Mouse (Mus musculus) cerebellum, adult 2 months (tissue): ENCODE results near the gene Wipf3. TPM values are rescaled to one million over a fixed set of nuclear protein-coding genes. Genes with fewer than 3 reads are reported as not detected.

Experiments
- DNase-seq, 2 experiments: peaks; one replicate each; pipeline ENCODE4 v3.0.0; 2021
- H3K27ac ChIP-seq: fragments of 200-500 bp; 2 replicates; pipeline ENCODE4 v1.5.1; 2012; ENCODE audit warnings: low read length, control low read depth, inconsistent platforms; ENCODE audit not compliant: insufficient read depth
- H3K27me3 ChIP-seq: fragments of 200-500 bp; 2 replicates; pipeline ENCODE4 v1.6.1; 2012; ENCODE audit warnings: inconsistent platforms, mild to moderate bottlenecking, low read length, moderate library complexity; ENCODE audit not compliant: control insufficient read depth, insufficient read depth
- H3K4me1 ChIP-seq: fragments of 200-500 bp; 2 replicates; pipeline ENCODE4 v1.6.1; 2011; ENCODE audit warnings: low read length; ENCODE audit not compliant: control insufficient read depth, insufficient read depth
- H3K4me3 ChIP-seq: fragments of 200-500 bp; replicated peaks from 2 replicates; pipeline ENCODE3; 2011; ENCODE audit warnings: mild to moderate bottlenecking, low read depth, low read length, control low read depth; ENCODE audit not compliant: insufficient read depth
- CTCF ChIP-seq: fragments of 200-500 bp; IDR thresholded peaks from 2 replicates; pipeline ENCODE4 v1.5.1; 2011; ENCODE audit warnings: low read depth, mild to moderate bottlenecking, control low read depth, low read length, moderate library complexity, borderline replicate concordance; ENCODE audit not compliant: insufficient read depth
- POLR2A ChIP-seq: fragments of 200-500 bp; IDR thresholded peaks from 2 replicates; pipeline ENCODE4 v1.6.1; 2011; ENCODE audit warnings: low read length, control low read depth, borderline replicate concordance; ENCODE audit not compliant: insufficient read depth
- WGBS: fragments of 180-500 bp; shearing (Covaris S2); methylation state at CpG from one replicate; pipeline ENCODE4 v1.1.7; 2018; 5-methylcytosine and 5-hydroxymethylcytosine counted together
- polyA plus RNA-seq: library from polyadenylated mRNA; depleted of rRNA; stranded (reverse); fragments of >200 nt; gene quantifications from 2 replicates; pipeline ENCODE4 v1.2.3, GENCODE M21; 2012

The Wipf3 gene
- polyA plus RNA-seq, 1 experiment = 19.7 TPM

GRCm38 (mm10) chr6:54432806-54433545 is 3.6 kb downstream of the Wipf3 start:
- Histone ChIP-seq H3K27me3 (no peaks in the 10 kb centered on the region), H3K4me1 (peaks cover 25% of the 10 kb centered on the region), H3K27ac (no peak overlapping the region), H3K4me3 (no peak overlapping the region)
- whole genome bisulfite sequencing = 46% methylated on average over 13 of the region's 13 CpGs
- no peak for DNase-seq
- TF ChIP-seq POLR2A (no peak), CTCF (no peak)

GRCm38 (mm10) chr6:54434171-54434570 is 4.8 kb downstream of the Wipf3 start:
- no peak overlapping the region for H3K27ac ChIP-seq
- WGBS = 76% methylated on average over 2 of the region's 2 CpGs
- peaks cover 25% of the 10 kb centered on the region for H3K4me1 ChIP-seq
- no peak overlapping the region for H3K4me3 ChIP-seq
- no peaks in the 10 kb centered on the region for H3K27me3 ChIP-seq
- no peak for DNase-seq
- TF ChIP-seq POLR2A (no peak), CTCF (no peak)

GRCm38 (mm10) chr6:54435663-54436062 is 6.3 kb downstream of the Wipf3 start:
- 62% methylated on average over 7 of the region's 7 CpGs for WGBS
- no peak for TF ChIP-seq CTCF
- no peak for TF ChIP-seq POLR2A

GRCm38 (mm10) chr6:54436286-54436685 is 6.9 kb downstream of the Wipf3 start:
- Histone ChIP-seq H3K4me1 (peaks cover 31% of the 10 kb centered on the region), H3K27ac (no peak overlapping the region), H3K27me3 (no peaks in the 10 kb centered on the region), H3K4me3 (no peak overlapping the region)
- TF ChIP-seq POLR2A (no peak), CTCF (no peak)
- WGBS = 91% methylated on average over 5 of the region's 5 CpGs
- no peak for DNase-seq

More at GRCm38 (mm10) chr6:54435663-54436062, 6.3 kb downstream of the Wipf3 start:
- no peak overlapping the region for H3K27ac ChIP-seq
- peaks cover 28% of the 10 kb centered on the region for H3K4me1 ChIP-seq
- H3K27me3 ChIP-seq = no peaks in the 10 kb centered on the region
- no peak overlapping the region for H3K4me3 ChIP-seq
- no peak for DNase-seq

GRCm38 (mm10) chr6:54438510-54438909 is 9.1 kb downstream of the Wipf3 start:
- Histone ChIP-seq H3K4me3 (no peak overlapping the region), H3K27ac (no peak overlapping the region), H3K4me1 (peaks cover 20% of the 10 kb centered on the region), H3K27me3 (no peaks in the 10 kb centered on the region)
- WGBS = 79% methylated on average over 4 of the region's 4 CpGs
- no peak for DNase-seq
- TF ChIP-seq CTCF = no peak
- no peak for TF ChIP-seq POLR2A

- 35% methylated on average over 6 of the region's 6 CpGs for WGBS
- Histone ChIP-seq H3K4me1 (peaks cover 23% of the 10 kb centered on the region), H3K27ac (no peak overlapping the region), H3K4me3 (no peak overlapping the region), H3K27me3 (no peaks in the 10 kb centered on the region)
- TF ChIP-seq CTCF (no peak), POLR2A (no peak)
- peak; percentile 47 to 74 for DNase-seq
Measured at GRCm38 (mm10) chr6:54440658-54441057, 11.3 kb downstream of the Wipf3 start.

GRCm38 (mm10) chr6:54443657-54444056 is 14.3 kb downstream of the Wipf3 start:
- WGBS = 81% methylated on average over 4 of the region's 4 CpGs
- TF ChIP-seq CTCF (no peak), POLR2A (no peak)
- 0 out of 2 replicates have a peak overlapping the region, but pooled peaks have one; percentile 20 for H3K27ac ChIP-seq
- no peak overlapping the region for H3K4me3 ChIP-seq
- H3K4me1 ChIP-seq = peaks cover 31% of the 10 kb centered on the region
- no peak for DNase-seq
- H3K27me3 ChIP-seq = no peaks in the 10 kb centered on the region

- no peak for TF ChIP-seq POLR2A
- Histone ChIP-seq H3K4me1 (peaks cover 31% of the 10 kb centered on the region), H3K27ac (0 out of 2 replicates have a peak overlapping the region, but pooled peaks have one; percentile 20), H3K27me3 (no peaks in the 10 kb centered on the region), H3K4me3 (no peak overlapping the region)
- 54% methylated on average over 7 of the region's 7 CpGs for WGBS
- DNase-seq = no peak
Measured at GRCm38 (mm10) chr6:54444086-54444485, 14.7 kb downstream of the Wipf3 start.
